Mouse (Mus musculus) megakaryocyte, adult 5-6 weeks (primary cell): ENCODE results near the gene Mrpl39. TPM values are rescaled to one million over a fixed set of nuclear protein-coding genes. Genes with fewer than 3 reads are reported as not detected.

ENCODE experiments used
- ATAC-seq: 2 replicates; pipeline ENCODE4 v1.8.0; 2016; ENCODE audit warnings: mild to moderate bottlenecking, inconsistent platforms; ENCODE audit not compliant: poor library complexity, severe bottlenecking
- total RNA-seq, 2 experiments: library from RNA; stranded (forward) in 1 of 2; stranded (reverse) in 1 of 2; fragments of 153-499, 151-499 nt in 1 of 2; fragments of 221-1000, 200-1000 nt in 1 of 2; gene quantifications; 2 replicates each; pipeline versions ENCODE4 v1.2.3 to v1.2.4; 2015 to 2017

Mrpl39 gene
- total RNA-seq, 2 experiments from 2014 or later: 29.2 to 41.1 TPM

GRCm38 (mm10) chr16:84744703-84745490, 9.4 kb upstream of the Mrpl39 start:
- no peak for ATAC-seq

- no peak for ATAC-seq
Measured at GRCm38 (mm10) chr16:84737358-84737757, 1.8 kb upstream of the Mrpl39 start.

- ATAC-seq: peak; percentile 17
Measured at GRCm38 (mm10) chr16:84734806-84735165, 756 bp downstream of the Mrpl39 start.

- ATAC-seq: no peak
Measured at GRCm38 (mm10) chr16:84720670-84721069, 14.9 kb downstream of the Mrpl39 start.

GRCm38 (mm10) chr16:84718250-84718649, 17.3 kb downstream of the Mrpl39 start:
- ATAC-seq: no peak

GRCm38 (mm10) chr16:84717618-84718248, 17.8 kb downstream of the Mrpl39 start:
- no peak for ATAC-seq

- no peak for ATAC-seq
Measured at GRCm38 (mm10) chr16:84716724-84717617, 18.6 kb downstream of the Mrpl39 start.

- no peak for ATAC-seq
Measured at GRCm38 (mm10) chr16:84716197-84716596, 19.3 kb downstream of the Mrpl39 start.

GRCm38 (mm10) chr16:84714978-84715377, 20.6 kb downstream of the Mrpl39 start:
- no peak for ATAC-seq

GRCm38 (mm10) chr16:84713926-84714325, 21.6 kb downstream of the Mrpl39 start:
- ATAC-seq: peak; percentile 79

GRCm38 (mm10) chr16:84713156-84713555, 22.4 kb downstream of the Mrpl39 start:
- ATAC-seq: peak; percentile 52

GRCm38 (mm10) chr16:84708649-84709048, 26.9 kb downstream of the Mrpl39 start:
- no peak for ATAC-seq

GRCm38 (mm10) chr16:84707802-84708201, 27.7 kb downstream of the Mrpl39 start:
- no peak for ATAC-seq

- ATAC-seq: no peak
Measured at GRCm38 (mm10) chr16:84706571-84706970, 29.0 kb downstream of the Mrpl39 start.

- ATAC-seq: no peak
Measured at GRCm38 (mm10) chr16:84705507-84705906, 30.0 kb downstream of the Mrpl39 start.

- ATAC-seq: no peak
Measured at GRCm38 (mm10) chr16:84704661-84705240, 30.8 kb downstream of the Mrpl39 start.

GRCm38 (mm10) chr16:84703769-84704660, 31.5 kb downstream of the Mrpl39 start:
- ATAC-seq: no peak

- ATAC-seq: peak; percentile 60
Measured at GRCm38 (mm10) chr16:84703129-84703768, 32.3 kb downstream of the Mrpl39 start.
